Mouse (Mus musculus) embryonic facial prominence, embryonic 12.5 days (tissue): Measurements from ENCODE around the gene Ctrc. TPM values are rescaled to one million over a fixed set of nuclear protein-coding genes. Genes with fewer than 3 reads are reported as not detected.

ENCODE experiments used
- polyA plus RNA-seq: library from polyadenylated mRNA; unstranded; fragments of >200 nt; fragmentation: Nextera tagmentation; extraction: Ambion mirVana; gene quantifications from 2 replicates; pipeline ENCODE4 v1.2.1, GENCODE M21; 2016

The Ctrc gene
- polyA plus RNA-seq, 1 experiment from 2014 or later, result not detected

Other genes with a start within 250 kb of the Ctrc start
- gene Fblim1, start 240.3 kb downstream of the Ctrc start, polyA plus RNA-seq, result 71.3 and 77.2 TPM in 2 replicates
- 0.54 and 0.56 TPM in 2 replicates for gene Tmem82, start 227.7 kb downstream of the Ctrc start, polyA plus RNA-seq
- gene Slc25a34, start 222.5 kb downstream of the Ctrc start, polyA plus RNA-seq, result not detected in 2 replicates
- 9.8 and 10.6 TPM in 2 replicates for gene Plekhm2, start 181.5 kb downstream of the Ctrc start, polyA plus RNA-seq
- 1.5 TPM in 1 of 2 replicates, not detected in the other for gene Rsc1a1, start 160.8 kb downstream of the Ctrc start, polyA plus RNA-seq
- 28.7 and 29.5 TPM in 2 replicates for gene Ddi2, start 122.9 kb downstream of the Ctrc start, polyA plus RNA-seq
- not detected in 2 replicates for gene Agmat, start 99.7 kb downstream of the Ctrc start, polyA plus RNA-seq
- gene Dnajc16, start 55.4 kb downstream of the Ctrc start, polyA plus RNA-seq, result 4.1 and 4.7 TPM in 2 replicates
- 18.1 and 21.9 TPM in 2 replicates for gene Casp9, start 52.7 kb downstream of the Ctrc start, polyA plus RNA-seq
- gene Cela2a, start 20.2 kb downstream of the Ctrc start, polyA plus RNA-seq, result not detected in 2 replicates
- 54.3 and 58.1 TPM in 2 replicates for gene Efhd2, start 28.6 kb upstream of the Ctrc start, polyA plus RNA-seq
- 1.9 and 2.2 TPM in 2 replicates for gene Fhad1, start 168.7 kb upstream of the Ctrc start, polyA plus RNA-seq
- 10.8 and 12.2 TPM in 2 replicates for gene Tmem51, start 237.9 kb upstream of the Ctrc start, polyA plus RNA-seq